Mouse (Mus musculus): ENCODE data around the gene Cntrl.
A peak's percentile ranks its signal among the peaks of the same experiment; 100 is the strongest.

Cntrl gene

DNA sequence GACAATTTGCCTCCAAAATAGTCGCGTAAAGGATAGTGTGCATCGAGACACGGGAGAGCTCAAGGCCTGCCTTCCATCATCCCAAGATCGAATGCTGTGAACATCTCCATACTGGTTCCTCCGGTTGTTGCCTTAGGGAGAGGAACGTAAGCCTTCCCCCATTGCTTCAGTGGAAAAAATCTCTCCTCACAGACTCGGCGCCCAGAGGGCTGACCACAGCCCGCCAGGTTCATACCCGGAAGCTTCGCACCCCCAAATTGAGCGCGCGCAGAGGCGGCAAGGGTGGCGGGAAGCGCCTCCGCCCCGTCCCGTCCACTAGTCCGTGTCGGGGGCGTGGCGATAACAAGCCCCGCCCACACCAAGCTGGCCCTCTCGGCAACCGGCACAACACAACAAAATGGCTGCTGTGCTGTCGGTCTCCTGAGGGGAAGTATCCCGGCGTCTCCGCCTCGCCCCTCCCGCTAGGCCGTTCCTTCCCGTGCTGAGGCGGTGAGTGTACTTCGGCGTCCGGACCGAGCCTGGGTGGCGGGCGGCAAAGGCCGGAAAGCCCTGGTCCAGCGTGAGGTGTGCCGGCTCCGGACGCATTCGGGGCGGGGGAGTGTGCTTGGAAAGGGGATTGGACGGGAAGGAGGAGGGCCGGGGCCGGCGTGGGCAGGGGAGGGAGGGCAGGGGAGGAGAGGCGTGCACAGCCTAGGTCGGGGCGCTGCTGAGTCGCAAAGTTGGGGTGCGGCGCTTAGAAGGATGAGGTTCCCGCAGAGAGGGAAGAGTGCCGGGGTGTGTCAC lies at the start of gene Cntrl:
TSS of gene Cntrl (plus strand) at position 352 of the 783 bp plus-strand sequence.
- DNase-seq, result peak; percentile 92 to 96

DNA sequence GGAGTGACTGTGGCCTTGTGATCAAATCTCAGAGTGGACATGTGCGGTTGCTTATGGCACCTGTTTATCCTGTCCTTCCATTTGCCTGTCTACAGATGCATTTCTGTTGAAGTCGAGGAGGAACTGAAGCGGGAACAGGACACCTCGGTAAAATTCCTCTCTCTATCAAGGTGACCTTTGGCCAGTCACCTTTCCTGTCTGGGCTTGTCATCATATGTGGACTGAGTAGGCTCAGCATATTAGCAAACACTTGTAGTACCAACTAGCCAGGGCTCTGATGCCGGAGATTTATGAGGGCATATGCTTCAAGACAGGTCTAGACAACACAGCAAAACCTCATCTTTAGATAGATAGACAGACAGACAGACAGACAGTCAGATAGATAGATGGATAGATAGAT lies 49.0 kb upstream of the Cntrl start:
- DNase-seq, result no peak

DNA sequence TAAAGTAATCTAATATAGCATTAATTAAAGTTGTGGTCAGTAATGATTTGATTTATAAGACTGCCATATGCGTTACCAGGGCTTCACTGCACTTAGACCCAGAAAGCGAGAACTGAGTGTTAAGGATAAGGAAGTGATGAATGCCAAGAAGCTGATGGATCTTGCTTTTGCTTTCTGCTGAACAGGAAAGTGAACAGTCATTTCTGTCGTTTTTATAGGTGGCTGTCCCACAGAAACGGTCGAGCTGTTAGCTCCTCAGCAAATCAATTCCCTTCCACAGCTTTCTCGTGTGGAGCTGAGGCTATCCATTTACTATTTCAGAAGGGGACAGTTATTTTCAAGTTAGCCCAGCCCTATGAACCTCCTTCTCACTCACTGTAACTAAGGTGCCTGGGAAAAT lies 48.4 kb upstream of the Cntrl start:
- no peak for DNase-seq

DNA sequence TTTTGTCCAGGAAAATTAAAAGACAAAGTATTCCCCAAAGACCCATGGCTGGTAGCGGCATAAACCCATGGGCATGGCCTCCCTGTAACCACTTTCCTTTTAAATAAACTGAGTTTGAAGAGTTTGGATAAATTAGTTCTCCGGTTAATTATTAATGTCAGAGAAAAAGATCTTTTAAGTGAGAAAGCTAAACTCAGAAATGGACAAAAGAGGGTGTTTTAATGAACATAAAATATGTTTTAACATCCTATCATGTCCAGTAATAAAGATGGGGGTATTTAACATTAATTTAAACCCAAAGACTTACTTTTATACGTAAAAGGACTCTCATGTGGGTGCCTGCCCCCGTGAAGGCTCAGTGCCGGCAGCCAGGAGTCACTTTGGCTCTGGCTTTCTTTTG lies 48.0 kb upstream of the Cntrl start, which contains the start of gene Hc:
TSS of gene Hc (minus strand) at position 101 of the 400 bp plus-strand sequence.
- DNase-seq, result no peak

DNA sequence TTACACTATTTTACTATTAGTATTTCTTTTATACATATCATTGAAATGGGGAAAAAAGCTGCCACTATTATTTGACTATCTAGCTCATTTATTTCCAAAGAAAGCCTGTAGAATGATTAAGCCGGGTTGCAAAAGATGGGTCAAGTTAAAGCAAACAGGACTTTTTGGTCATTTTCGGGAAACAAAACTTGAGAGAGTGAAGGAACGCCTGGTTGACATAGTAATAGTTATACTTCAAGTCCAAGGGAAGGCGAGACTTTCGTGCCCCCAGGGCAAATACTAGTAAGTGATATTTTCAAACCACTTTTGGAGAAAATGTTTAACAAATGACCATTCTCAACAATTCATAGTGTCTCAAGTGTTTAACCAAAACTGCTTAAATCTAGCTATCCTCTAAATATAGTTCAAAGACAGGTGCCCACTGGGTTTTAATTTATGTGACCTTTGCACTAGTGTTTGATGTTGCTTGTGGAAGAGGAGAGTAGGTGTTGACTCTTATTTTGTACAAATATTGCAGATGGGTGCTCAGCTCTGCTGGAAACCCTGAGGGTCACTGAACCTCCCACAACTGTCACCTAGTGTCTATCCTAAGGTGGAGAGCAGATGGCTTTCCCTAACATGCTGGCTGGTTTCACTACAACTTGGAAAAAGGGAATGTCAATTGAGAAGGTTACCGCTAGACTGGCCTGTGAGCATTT lies 45.8 kb upstream of the Cntrl start:
- DNase-seq, result no peak

DNA sequence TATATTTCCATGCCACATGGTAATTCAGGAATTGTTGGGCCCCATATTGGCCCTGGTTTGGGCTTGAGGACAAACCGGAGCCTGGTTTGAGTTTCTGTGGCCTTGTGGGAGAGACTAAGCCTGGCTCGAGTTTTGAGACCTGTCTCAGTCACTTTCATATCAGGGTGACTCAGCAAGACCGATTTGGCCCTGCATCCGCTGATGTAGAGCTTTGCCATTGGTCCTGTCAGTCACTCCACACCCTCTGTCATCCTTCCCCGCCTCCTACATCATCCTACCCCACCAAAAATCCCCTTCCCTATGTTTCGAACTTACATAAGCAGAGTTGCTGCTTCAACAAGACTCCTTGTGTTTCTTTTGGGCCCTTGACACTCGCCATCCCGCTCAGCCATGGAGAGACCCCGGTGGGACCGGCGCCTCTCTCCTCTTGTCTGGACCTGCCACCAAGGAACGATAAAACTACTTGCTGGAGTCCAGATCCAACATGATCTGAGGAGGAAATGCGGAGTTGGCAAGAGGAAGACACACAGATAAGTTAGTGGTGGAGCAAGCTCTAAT lies 42.7 kb upstream of the Cntrl start:
- DNase-seq, result no peak

DNA sequence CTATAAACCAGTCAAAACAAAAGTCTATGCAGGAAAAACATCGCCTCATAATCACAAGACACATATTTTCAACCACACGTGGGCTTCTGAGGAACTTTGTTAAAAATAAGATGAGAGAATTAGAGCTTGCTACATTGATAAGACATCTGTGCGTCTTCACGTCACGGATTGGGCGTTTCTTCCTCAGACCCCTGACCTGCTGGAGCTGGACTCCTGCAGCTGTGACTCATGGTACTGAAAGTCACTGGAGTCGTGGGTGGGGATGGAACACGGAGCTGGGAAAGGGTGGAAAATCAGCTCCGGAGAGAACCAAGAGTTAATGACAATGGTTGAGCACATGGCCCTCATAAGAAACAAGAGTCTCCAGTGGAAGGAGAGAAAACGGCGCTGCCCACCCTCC lies 42.2 kb upstream of the Cntrl start:
- DNase-seq, result no peak

DNA sequence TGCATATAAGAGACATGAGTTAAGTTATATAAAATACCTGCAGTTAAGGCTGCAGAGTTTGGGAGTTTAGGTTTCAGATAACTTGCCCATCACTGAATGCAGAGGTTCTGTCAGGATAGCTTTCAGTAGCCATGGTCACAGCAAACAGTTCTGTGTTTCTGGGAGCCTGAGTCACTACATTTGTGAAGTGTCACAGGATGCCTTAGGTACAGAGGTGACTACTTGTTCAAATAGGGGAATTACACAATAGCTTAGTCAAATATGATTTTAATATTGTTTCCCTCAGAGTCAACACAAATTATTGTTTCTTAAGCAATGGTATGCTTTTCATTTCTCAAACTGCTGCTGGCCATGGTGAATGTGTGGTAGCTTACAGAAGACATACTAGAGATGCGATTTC lies 40.2 kb upstream of the Cntrl start:
- DNase-seq, result no peak

DNA sequence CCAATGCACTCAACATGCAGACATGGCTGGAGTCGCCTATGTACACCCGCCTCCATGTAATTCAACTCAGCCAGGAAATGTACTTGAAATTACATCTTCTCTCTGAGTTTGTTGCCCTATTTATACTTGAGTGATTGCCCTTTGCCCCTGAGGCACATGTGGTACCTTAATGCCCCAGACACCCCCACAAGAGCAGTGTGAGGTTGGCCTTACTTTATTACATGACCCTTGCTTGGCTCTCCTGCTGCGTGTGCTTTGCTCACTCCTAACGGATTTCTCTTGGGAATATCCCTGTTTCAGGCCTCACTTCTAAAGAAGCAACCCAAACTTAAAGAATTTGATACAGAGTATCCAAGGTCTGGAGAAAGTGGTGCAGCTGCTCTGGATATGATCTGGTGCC lies 39.0 kb upstream of the Cntrl start:
- no peak for DNase-seq

DNA sequence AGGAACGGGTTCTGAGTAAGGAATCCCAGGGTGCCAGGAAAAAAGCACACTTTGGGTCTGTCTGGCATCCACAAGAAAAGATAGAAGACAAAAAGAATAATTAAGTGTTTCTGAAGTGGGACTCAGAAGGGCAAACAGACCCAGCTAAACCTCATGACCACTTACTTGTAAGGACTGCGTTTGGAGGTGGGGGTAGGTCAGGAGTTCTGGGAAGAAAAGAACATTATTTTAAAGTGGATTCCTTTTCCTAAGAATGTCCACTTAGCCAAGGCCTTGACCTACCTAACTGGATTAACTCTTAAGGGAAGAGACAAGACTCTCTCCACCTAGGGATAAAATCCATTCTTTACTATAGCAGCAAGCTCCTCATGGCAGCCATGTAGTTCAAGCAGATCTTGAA lies 36.7 kb upstream of the Cntrl start:
- DNase-seq, result no peak

DNA sequence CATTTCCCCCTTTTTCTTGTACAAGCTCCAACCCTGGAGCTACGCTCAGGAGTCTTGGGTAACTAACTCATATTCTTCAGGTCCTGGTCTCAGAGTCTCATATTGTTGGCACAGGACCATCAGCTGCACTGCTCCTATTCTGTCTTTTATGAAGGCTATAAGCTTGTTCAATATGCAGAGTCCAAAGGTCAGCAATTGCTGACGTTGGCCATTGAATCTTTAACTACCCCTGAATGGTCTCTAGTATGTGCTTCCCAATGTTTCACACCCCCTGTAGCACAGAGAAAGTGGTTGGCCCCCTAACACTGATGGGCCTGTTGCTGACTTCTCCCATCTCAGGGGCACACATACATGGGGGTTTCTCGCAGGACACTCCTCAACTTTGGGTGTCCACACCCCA lies 35.0 kb upstream of the Cntrl start:
- DNase-seq, result no peak

DNA sequence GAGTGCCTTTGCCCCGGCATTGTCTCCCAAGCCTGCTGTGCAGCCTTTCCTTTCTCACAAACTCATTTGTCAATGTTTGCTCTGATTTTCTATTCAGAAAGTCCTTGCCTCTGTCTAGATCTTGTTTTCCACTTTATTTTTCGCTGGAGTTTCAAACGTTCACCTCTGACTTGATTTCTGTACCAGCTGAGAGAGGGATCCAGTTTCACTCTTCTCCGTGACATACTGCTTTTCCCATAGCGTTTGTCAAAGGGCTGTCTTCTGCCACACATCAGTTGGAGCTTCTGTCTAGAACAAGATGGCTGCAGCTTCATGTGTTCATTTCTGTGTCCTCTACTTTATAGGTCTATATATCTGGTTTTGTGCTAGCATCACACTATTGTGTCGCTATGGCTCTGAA lies 30.1 kb upstream of the Cntrl start:
- no peak for DNase-seq

DNA sequence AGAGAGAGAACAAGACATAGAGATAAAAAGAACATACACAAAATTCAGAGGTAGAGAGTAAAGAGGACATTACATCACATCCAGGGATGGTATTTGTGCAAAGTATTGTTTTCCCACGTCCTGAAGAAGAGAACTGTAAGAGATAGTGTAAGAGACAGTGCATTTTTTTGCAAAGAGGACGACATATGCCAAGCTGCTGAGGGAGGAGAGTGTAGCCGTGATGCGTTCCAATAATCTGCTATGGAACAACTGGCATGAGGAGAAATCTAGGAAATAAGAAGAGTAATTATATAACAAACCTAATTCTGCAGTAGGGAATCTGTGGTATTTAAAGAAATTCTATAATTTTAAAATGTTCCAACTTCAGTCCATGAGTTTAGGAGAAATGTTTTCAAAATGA lies 21.9 kb upstream of the Cntrl start:
- DNase-seq, result no peak

DNA sequence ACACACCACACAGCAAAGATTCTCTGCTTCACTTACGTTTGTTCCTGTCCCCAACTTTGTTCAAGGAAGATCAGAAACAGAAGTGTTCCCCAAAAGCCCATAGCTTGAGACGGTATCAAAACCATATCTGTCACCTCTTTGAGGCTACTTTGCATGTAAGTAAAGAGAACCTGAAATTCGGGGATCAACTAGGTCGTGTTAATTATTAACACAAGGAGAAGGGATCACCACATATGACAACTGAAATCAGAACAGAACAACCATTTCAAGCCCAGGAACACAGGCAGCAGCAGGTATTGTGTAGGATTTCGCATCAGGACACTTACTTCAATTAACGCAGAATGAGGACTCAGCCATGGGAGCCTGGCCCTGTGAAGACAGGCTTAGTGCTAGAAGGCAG lies 8.8 kb upstream of the Cntrl start:
- no peak for DNase-seq

DNA sequence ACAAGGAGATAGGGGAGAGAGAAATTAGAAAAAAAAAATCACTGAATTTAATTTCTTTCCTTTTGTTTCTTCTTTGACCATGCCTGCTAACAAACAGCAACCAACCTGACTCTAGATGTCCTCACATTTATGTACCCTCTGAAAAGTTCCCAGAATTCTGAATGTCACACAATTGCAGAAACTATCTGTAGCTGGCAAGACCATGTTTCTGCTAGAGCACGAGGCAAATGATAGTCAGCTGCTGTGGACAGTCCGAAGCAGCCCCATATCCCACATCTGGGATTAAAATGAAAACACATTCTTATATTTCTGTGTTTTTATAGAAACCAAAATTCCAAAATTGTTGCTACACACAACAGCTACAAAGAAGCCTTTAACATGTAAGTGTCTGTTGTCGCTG lies 7.8 kb upstream of the Cntrl start, which contains the start of gene AI182371:
TSS of gene AI182371 (minus strand) at position 101 of the 400 bp plus-strand sequence.
- no peak for DNase-seq

DNA sequence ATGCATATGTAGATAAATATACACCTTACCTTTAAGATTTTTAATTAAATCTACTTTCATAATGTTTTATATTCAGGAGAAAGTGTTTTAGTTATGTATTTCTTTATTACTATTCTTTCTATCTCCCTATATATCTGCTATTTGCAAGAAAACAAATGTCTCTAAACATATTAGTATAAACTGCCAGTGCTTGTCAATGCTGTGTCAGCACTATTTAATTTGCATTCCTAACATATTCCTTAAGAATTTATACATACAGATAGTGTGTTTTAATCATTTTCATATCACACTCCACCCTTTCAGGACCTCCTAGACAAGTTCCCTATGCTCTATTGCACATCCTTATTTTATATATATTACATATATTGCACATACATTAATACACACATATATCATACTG lies 6.5 kb upstream of the Cntrl start:
- no peak for DNase-seq

DNA sequence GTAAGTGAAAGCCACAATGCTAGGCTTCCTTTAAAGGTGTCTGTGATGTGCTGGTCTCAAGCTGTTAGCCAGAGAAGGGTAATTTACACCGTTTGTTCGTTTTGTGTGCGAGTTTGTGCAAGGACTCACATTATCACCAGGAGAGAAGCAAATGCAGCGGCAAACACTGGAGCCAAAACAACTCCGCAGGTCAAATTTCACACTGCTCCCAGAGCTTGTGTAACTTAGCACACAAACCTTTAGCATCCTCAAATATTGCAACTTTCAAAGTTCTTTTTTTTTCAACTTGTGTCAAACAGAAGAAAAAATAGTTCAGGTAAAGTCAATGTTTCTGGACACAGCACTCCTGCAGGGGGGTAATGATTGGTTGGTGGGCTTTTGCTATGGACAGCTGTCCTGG lies 5.7 kb upstream of the Cntrl start:
- DNase-seq, result no peak

DNA sequence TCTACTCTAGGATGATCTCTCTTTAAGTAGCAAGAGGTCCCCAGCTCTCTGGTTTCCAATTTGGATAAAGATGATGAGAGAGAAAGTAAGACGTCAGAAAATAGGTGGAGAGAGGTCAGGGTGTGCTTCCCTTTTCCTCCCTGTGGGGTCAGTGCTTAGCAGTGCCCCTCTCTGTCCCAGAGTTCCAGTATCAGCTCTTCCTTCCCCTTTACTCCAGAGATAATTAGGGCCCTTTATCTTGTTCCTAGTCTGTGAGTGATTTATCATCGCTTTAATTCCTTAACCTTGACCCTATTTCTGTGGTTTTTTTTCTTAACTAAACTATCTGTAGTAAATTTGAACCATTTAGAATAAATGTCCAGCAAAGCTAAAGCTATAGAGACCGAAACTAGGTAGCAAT lies 4.4 kb upstream of the Cntrl start:
- no peak for DNase-seq

DNA sequence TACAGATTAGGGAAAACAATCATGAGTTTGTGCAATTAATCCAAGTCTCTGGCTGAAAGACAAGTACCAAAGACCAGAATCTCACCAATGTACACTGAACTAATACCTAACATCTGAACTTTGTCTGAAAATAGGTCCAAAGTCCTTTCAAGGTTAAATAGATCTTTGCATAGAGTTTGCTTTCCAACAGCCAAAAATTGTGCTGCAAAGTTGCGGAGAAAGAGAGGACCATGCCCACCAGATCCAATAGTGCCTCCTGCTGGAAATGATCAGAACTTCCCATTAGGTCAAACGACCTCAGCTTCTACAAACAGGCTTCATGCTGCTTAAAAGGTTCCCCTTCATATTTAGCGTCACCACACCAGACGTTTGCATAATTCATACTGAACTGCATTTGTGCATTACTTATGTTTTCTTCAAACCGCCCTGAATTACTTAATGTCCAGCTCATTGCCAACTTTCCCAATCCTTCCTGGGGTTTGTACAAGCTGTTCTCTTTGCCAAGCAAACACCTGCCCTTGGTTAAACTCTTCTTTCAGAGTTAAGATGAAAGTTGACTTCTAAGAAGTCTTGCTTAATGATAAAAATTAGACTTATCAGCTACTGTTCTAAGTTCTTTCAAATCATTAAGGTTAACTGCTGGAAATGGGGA lies 1.2 kb upstream of the Cntrl start:
- peak in 1 of 2 experiments; percentile 10 for DNase-seq

DNA sequence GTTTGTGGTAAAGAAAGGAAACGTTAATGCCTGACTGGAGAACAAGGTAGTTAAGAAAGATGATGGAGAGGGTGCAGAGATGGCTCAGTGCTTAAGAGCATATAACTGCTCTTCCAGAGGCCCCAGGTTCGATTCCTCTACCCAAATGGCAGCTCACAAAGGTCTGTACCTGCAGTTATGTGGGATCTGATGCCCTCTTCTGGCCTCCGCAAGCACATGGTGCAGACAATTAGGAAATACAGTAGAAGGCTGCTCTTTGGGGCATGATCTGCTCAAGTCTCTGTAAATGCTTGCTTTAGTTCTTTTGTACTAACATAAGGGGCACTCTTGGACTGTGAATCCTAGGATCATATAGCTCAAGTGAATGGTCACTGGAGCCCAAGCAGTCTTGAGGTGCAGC lies 580 bp upstream of the Cntrl start:
- DNase-seq, result peak; percentile 45 to 58

DNA sequence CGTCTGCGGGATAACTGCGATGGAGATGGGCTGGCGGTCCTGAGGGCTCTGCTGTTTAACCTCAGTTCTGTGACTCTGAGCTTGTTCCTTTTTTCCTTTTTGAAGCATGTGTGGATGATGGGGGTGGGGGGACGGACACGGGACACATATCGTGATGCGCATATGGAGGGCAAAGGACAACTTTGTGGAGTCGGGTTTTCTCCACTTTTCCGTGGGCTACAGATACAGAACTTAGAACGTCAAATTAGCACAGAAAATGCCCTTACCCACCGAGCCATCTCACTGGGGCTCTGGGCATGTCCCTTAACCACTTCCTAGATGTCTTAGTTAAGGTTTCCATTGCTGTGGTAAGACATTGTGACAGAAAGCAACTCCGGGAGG lies 622 bp downstream of the Cntrl start:
- no peak for DNase-seq

DNA sequence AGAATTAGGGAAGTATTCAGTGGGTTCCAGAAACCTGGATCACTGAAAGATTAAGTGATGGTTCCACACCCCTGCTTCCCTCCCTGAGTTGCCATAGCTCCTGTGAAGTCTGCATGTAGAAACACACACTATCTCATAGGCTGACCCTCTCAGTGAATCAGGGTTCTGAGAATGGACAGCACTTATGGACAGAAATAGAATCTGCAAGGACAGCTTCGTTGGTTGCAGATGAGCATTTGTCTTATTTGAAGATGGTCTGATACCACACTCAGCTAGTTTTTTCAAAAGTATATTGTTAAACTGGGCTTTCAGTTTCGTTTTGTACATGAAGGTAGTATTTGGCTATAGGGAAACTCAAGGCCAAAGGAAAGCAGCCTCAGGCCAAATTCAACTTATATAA lies 1.2 kb downstream of the Cntrl start:
- no peak for DNase-seq

DNA sequence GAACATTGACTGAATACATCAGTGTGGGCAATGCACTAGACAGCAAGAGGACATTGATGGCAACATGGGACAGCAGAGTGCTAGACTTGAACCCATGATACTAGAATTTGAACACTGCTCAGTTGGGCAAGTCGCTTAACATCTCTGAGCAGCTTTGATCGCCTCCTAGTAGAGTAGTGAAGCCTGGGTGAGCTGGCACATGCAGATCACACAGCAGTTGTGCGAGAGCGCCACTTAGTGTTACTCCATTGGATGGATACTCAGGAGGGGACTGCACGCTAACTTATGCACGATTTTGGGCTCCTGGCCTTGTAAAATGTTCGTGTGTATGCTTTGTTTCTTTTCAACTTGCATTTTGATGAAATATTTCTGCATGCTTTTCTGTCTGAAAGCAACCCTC lies 15.4 kb downstream of the Cntrl start:
- DNase-seq, result no peak

DNA sequence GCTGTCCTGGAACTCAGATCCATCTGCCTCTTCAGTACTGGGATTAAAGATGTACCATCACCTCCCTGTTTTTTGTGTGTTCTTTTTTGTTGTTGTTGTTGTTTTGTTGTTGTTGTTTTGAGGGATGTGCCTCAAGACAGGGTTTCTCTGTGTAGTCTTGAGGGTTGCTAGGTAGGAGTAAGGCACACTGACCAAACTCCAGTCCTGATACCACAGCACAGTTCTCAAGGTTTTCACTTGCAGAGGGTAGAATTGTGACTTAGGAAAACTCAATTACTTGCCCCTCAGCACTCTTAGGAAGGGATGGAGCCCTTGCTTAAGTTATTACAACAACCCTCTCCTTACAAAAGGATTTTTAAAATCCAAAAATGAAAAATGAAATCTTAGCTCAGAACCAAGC lies 22.2 kb downstream of the Cntrl start:
- DNase-seq, result no peak
